Mouse (Mus musculus): Measurements from ENCODE around the gene Fem1a.

GRCm38 (mm10) chr17:56251136-56251829 lies 5.3 kb upstream of the Fem1a start:
- TF ChIP-seq GATA1 (IDR thresholded peaks at IDR 0.05; ENCODE audit: borderline replicate concordance, low read length) (no peak), FLI1 (IDR thresholded peaks at IDR 0.05; ENCODE audit: low read length) (no peak)
